Mouse (Mus musculus) neural tube, postnatal 0 days (tissue): ENCODE results near the gene Cyp4f13. TPM values are rescaled to one million over a fixed set of nuclear protein-coding genes. Genes with fewer than 3 reads are reported as not detected.

ENCODE experiments used
- polyA plus RNA-seq: library from polyadenylated mRNA; unstranded; fragments of >200 nt; fragmentation: Nextera tagmentation; extraction: Ambion mirVana; gene quantifications from 2 replicates; pipeline ENCODE4 v1.2.1, GENCODE M21; 2015

The Cyp4f13 gene
- 10.5 and 11.3 TPM in 2 replicates for polyA plus RNA-seq

GRCm38 (mm10) chr17:32947215-32947914, at the start of gene Cyp4f13:
Cyp4f13 (minus strand) TSS chr17:32947402.

GRCm38 (mm10) chr17:32992699-32993474, 45.7 kb upstream of the Cyp4f13 start, which contains the start of gene Zfp952:
Zfp952 (plus strand) TSS chr17:32993129.

GRCm38 (mm10) chr17:32965623-32966290, 18.6 kb upstream of the Cyp4f13 start, which contains the start of gene Zfp472:
Zfp472 (plus strand) TSS chr17:32965814.

GRCm38 (mm10) chr17:32917131-32917530, 30.1 kb downstream of the Cyp4f13 start, which contains the start of gene Cyp4f14:
Cyp4f14 (minus strand) TSS chr17:32917342.

GRCm38 (mm10) chr17:32891239-32892180, 55.7 kb downstream of the Cyp4f13 start, which contains the start of gene Zfp870:
Zfp870 (minus strand) TSS chr17:32891642.

Other genes starting within 250 kb of the Cyp4f13 start
- gene Zfp871, start 159.1 kb downstream of the Cyp4f13 start, polyA plus RNA-seq: 29.8 and 35.1 TPM in 2 replicates
- gene Zfp811, start 137.5 kb downstream of the Cyp4f13 start, polyA plus RNA-seq: 20.7 and 24.6 TPM in 2 replicates
- gene Zfp799, start 117.1 kb downstream of the Cyp4f13 start, polyA plus RNA-seq: 10.5 and 10.8 TPM in 2 replicates
- 4.1 and 7.3 TPM in 2 replicates for gene Zfp870, start 55.8 kb downstream of the Cyp4f13 start, polyA plus RNA-seq
- gene Cyp4f14, start 30.1 kb downstream of the Cyp4f13 start, polyA plus RNA-seq: 0.48 and 0.51 TPM in 2 replicates
- 5.2 and 5.9 TPM in 2 replicates for gene Zfp472, start 18.4 kb upstream of the Cyp4f13 start, polyA plus RNA-seq
- 11.7 and 13.2 TPM in 2 replicates for gene Zfp952, start 45.7 kb upstream of the Cyp4f13 start, polyA plus RNA-seq
- 15.2 and 18.3 TPM in 2 replicates for gene Zfp763, start 86.0 kb upstream of the Cyp4f13 start, polyA plus RNA-seq
- not detected in 2 replicates for gene 4921501E09Rik, start 120.7 kb upstream of the Cyp4f13 start, polyA plus RNA-seq
- gene Zfp563, start 141.9 kb upstream of the Cyp4f13 start, polyA plus RNA-seq: 14.7 and 17.0 TPM in 2 replicates
- 0.57 and 0.78 TPM in 2 replicates for gene Morc2b, start 192.3 kb upstream of the Cyp4f13 start, polyA plus RNA-seq
- gene Olfr55, start 221.0 kb upstream of the Cyp4f13 start, polyA plus RNA-seq: 0.04 and 0.06 TPM in 2 replicates
- gene Olfr239, start 243.9 kb upstream of the Cyp4f13 start, polyA plus RNA-seq: not detected in 2 replicates